ENCODE assay signal across 9 mouse cellular contexts in the genomic region with DNA sequence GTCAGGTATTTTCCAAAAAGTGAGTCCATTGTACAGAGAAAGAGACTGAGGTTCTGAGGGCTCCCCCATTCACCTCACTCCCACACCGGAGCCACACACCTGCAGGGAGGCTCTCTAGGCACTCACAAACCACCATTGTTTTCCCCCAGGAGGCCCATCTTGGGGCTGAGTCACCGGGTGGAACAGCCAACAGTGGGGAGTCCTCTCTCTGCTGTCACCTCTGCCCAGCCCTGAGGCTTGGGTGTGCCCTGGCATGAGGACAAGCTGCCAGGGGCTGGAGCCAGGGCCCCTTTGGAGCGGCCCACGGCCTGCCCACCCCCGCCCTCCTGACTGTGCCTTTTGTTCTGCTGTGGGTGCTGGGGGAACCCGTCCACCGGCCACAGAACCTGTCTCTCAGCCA. TPM values are rescaled to one million over a fixed set of nuclear protein-coding genes. Genes with fewer than 3 reads are reported as not detected.
A peak's percentile ranks its signal among the peaks of the same experiment; 100 is the strongest.
DNase-seq lines count a peak whose midpoint lies in the region; ATAC-seq and TF ChIP-seq lines count a peak whose summit lies in the region.
"Had no signal": no experiment of that assay in that cellular context is flagged by ENCODE, and none has a peak within 500 bp of the region (broad histone marks: within the 10 kb centered on the region; RNA-seq: fewer than 3 reads in every experiment).

No protein-coding gene starts in this region.

- no peaks in the 10 kb centered on the region for H3K9me3 ChIP-seq in lung, embryonic 14.5 days (ENCODE audit: low read depth, low read length)
- H3K9me3 ChIP-seq in MEL (replicated peaks; ENCODE audit: insufficient read depth, low read length): no peaks in the 10 kb centered on the region
- no peaks in the 10 kb centered on the region for H3K9me3 ChIP-seq in embryonic facial prominence, embryonic 10.5 days
- no peaks in the 10 kb centered on the region for H3K9me3 ChIP-seq in liver, embryonic 14.5 days (ENCODE audit: control insufficient read depth, low read length)

- no peaks in the 10 kb centered on the region for H3K27me3 ChIP-seq in lung, embryonic 14.5 days (ENCODE audit: insufficient read depth, low read length)
- H3K27me3 ChIP-seq in MEL (ENCODE audit: control insufficient read depth in 1 of 2, insufficient read depth in 2 of 2, low read length in 2 of 2): no peaks in the 10 kb centered on the region
- peaks cover 6% of the 10 kb centered on the region for H3K27me3 ChIP-seq in embryonic facial prominence, embryonic 10.5 days (replicated peaks; ENCODE audit: low read depth, poor library complexity, severe bottlenecking)
- no peaks in the 10 kb centered on the region for H3K27me3 ChIP-seq in liver, embryonic 14.5 days (ENCODE audit: control insufficient read depth, insufficient read depth, low read length)

- peak; percentile 32 for DNase-seq in lung, embryonic 14.5 days
- DNase-seq in lung, postnatal 14 days: no peak
- peak; percentile 72 for DNase-seq in MEL (ENCODE audit: low read depth, low spot score)
- no peak for DNase-seq in embryonic facial prominence, embryonic 10.5 days (ENCODE audit: low spot score)
- peak in 2 of 3 experiments; percentile 52 to 66 for DNase-seq in liver, embryonic 14.5 days (ENCODE audit: low read depth in 3 of 3, low spot score in 3 of 3)
- DNase-seq in natural killer cell, adult 2 months (ENCODE audit: low spot score in 2 of 2): no peak
- DNase-seq in left cerebral cortex, postnatal 36 days (ENCODE audit: low spot score in 2 of 2): no peak
- DNase-seq: cerebellum, adult 2 months; kidney, adult 18-20 months had no signal

- TF ChIP-seq EP300 in MEL (IDR thresholded peaks at IDR 0.05; ENCODE audit: low read depth in 1 of 2, low read length in 2 of 2): peak; percentile 36 to 58; a peak in 1 of 4 replicates
- no peak for TF ChIP-seq EP300 in liver, embryonic 14.5 days (IDR thresholded peaks at IDR 0.05; ENCODE audit: low read depth)

- TF ChIP-seq POLR2A in MEL (IDR thresholded peaks at IDR 0.05; ENCODE audit: control insufficient read depth in 1 of 2, insufficient read depth in 1 of 2, low read depth in 1 of 2, low read length in 2 of 2, poor library complexity in 1 of 2): no peak; a peak in 1 of 4 replicates

- no peak for ATAC-seq in lung, embryonic 14.5 days (ENCODE audit: insufficient read depth)
- peak; percentile 11 for ATAC-seq in liver, embryonic 14.5 days (ENCODE audit: insufficient read depth)

- peaks cover 10% of the 10 kb centered on the region; the same call in 1 of the 2 replicates for H3K4me1 ChIP-seq in lung, embryonic 14.5 days (ENCODE audit: insufficient read depth)
- H3K4me1 ChIP-seq in MEL (ENCODE audit: control insufficient read depth in 1 of 2, insufficient read depth in 2 of 2, low read length in 2 of 2): peaks cover 6 to 34% of the 10 kb centered on the region in 2 experiments; a peak in 3 of 4 replicates
- H3K4me1 ChIP-seq in embryonic facial prominence, embryonic 10.5 days: peaks cover 38% of the 10 kb centered on the region
- peaks cover 34 to 37% of the 10 kb centered on the region in 2 experiments for H3K4me1 ChIP-seq in liver, embryonic 14.5 days (replicated peaks; ENCODE audit: control insufficient read depth in 2 of 2, insufficient read depth in 2 of 2, low read length in 1 of 2)

- intact Hi-C loops in left cerebral cortex, postnatal 36 days (cut with DNase I): no loop called here

- H3K79me2 ChIP-seq in MEL (ENCODE audit: control insufficient read depth, insufficient read depth, low read length, poor library complexity): peaks cover 23% of the 10 kb centered on the region

- no peak overlapping the region for H3K9ac ChIP-seq in lung, embryonic 14.5 days
- H3K9ac ChIP-seq in MEL (ENCODE audit: control insufficient read depth, low read depth, low read length, poor library complexity, severe bottlenecking): peak overlapping the region; percentile 57
- peak overlapping the region; percentile 54 for H3K9ac ChIP-seq in liver, embryonic 14.5 days (replicated peaks)

- peaks cover 5% of the 10 kb centered on the region; the same call in 1 of the 2 replicates for H3K36me3 ChIP-seq in lung, embryonic 14.5 days (ENCODE audit: insufficient read depth)
- peaks cover 0 to 27% of the 10 kb centered on the region in 2 experiments; a peak in 2 of 4 replicates for H3K36me3 ChIP-seq in MEL (ENCODE audit: control insufficient read depth in 1 of 2, insufficient read depth in 2 of 2, low read length in 2 of 2)
- peaks cover 6% of the 10 kb centered on the region for H3K36me3 ChIP-seq in embryonic facial prominence, embryonic 10.5 days (replicated peaks)
- H3K36me3 ChIP-seq in liver, embryonic 14.5 days (replicated peaks; ENCODE audit: control insufficient read depth, insufficient read depth, low read depth): peaks cover under 1% of the 10 kb centered on the region

- TF ChIP-seq RAD21 in MEL (IDR thresholded peaks at IDR 0.05; ENCODE audit: low read depth, low read length): no peak

- H3K4me3 ChIP-seq in lung, embryonic 14.5 days (ENCODE audit: low read depth, low read length): no peak overlapping the region
- peak overlapping the region; percentile 4 to 25; a peak in 3 of 4 replicates for H3K4me3 ChIP-seq in MEL (ENCODE audit: control insufficient read depth in 1 of 2, insufficient read depth in 1 of 2, low read depth in 2 of 2, low read length in 2 of 2)
- peak overlapping the region; percentile 27; the same call in 1 of the 2 replicates for H3K4me3 ChIP-seq in embryonic facial prominence, embryonic 10.5 days
- no peak overlapping the region for H3K4me3 ChIP-seq in liver, embryonic 14.5 days (ENCODE audit: insufficient read depth in 1 of 2, low read depth in 2 of 2, low read length in 2 of 2)

- no peak for TF ChIP-seq CTCF in lung, embryonic 14.5 days (IDR thresholded peaks at IDR 0.05; ENCODE audit: low read depth)
- no peak for TF ChIP-seq CTCF in MEL (IDR thresholded peaks at IDR 0.05 in 2 of 3, conservative IDR thresholded peaks at IDR 0.05 in 1 of 3; ENCODE audit: control insufficient read depth in 1 of 3, insufficient read depth in 1 of 3, low read depth in 2 of 3, low read length in 3 of 3, poor library complexity in 1 of 3, severe bottlenecking in 1 of 3)
- TF ChIP-seq CTCF in liver, embryonic 14.5 days (IDR thresholded peaks at IDR 0.05; ENCODE audit: low read depth): no peak

- WGBS in lung, embryonic 14.5 days: 53% methylated on average over 7 of the region's 7 CpGs
- WGBS in embryonic facial prominence, embryonic 10.5 days: 42% methylated on average over 7 of the region's 7 CpGs
- WGBS in liver, embryonic 14.5 days (ENCODE audit: insufficient replicate concordance): 23% methylated on average over 7 of the region's 7 CpGs

- H3K27ac ChIP-seq in lung, embryonic 14.5 days (ENCODE audit: low read depth): peak overlapping the region; percentile 52
- H3K27ac ChIP-seq in MEL (ENCODE audit: control insufficient read depth, low read depth, low read length): peak overlapping the region; percentile 79
- H3K27ac ChIP-seq in embryonic facial prominence, embryonic 10.5 days (replicated peaks): peak overlapping the region; percentile 59
- peak overlapping the region; percentile 94 for H3K27ac ChIP-seq in liver, embryonic 14.5 days

- H3K4me2 ChIP-seq in lung, embryonic 14.5 days: peak overlapping the region; percentile 22; the same call in 1 of the 2 replicates
- H3K4me2 ChIP-seq in liver, embryonic 14.5 days (ENCODE audit: low read depth): peak overlapping the region; percentile 41

RNA-seq across cellular contexts. Expression of a gene that starts 2.3 kb away (rescaled TPM):
- polyA plus RNA-seq in lung, embryonic 14.5 days (2014; fragmentation: Nextera tagmentation; extraction: Ambion mirVana): 148 and 175 TPM in 2 replicates
- 113 and 125 TPM in 2 replicates for total RNA-seq in MEL (2012; rRNA removed)
- polyA plus RNA-seq in MEL (2012; ENCODE audit: insufficient read depth in 1 of 2, insufficient read length in 2 of 2, low read depth in 1 of 2, low replicate concordance in 2 of 2, missing spikeins in 1 of 2): 100 to 1,000 TPM in 1 of 2 experiments, not detected in 1; 258 TPM
- polyA plus RNA-seq in embryonic facial prominence, embryonic 10.5 days (2016; fragmentation: Nextera tagmentation; extraction: Ambion mirVana): 225 and 235 TPM in 2 replicates
- 54.7 and 74.7 TPM in 2 replicates for polyA plus RNA-seq in liver, embryonic 14.5 days (2012; rRNA removed)
- 41.9 and 55.4 TPM in 2 replicates for polyA plus RNA-seq in liver, embryonic 14.5 days (2014; fragmentation: Nextera tagmentation; extraction: Ambion mirVana)
- 10 to 100 TPM; 26.0 to 28.3 TPM for total RNA-seq in left cerebral cortex, postnatal 36 days (2021)

RNA-seq across cellular contexts. Expression of a gene that starts 29.1 kb away (rescaled TPM):
- polyA plus RNA-seq in lung, embryonic 14.5 days (2014; fragmentation: Nextera tagmentation; extraction: Ambion mirVana): 663 and 669 TPM in 2 replicates
- 879 and 935 TPM in 2 replicates for total RNA-seq in MEL (2012; rRNA removed)
- polyA plus RNA-seq in MEL (2012; ENCODE audit: insufficient read depth in 1 of 2, insufficient read length in 2 of 2, low read depth in 1 of 2, low replicate concordance in 2 of 2, missing spikeins in 1 of 2): 100 to 1,000 TPM in 1 of 2 experiments, not detected in 1; 481 TPM
- 615 and 629 TPM in 2 replicates for polyA plus RNA-seq in embryonic facial prominence, embryonic 10.5 days (2016; fragmentation: Nextera tagmentation; extraction: Ambion mirVana)
- 359 and 571 TPM in 2 replicates for polyA plus RNA-seq in liver, embryonic 14.5 days (2012; rRNA removed)
- polyA plus RNA-seq in liver, embryonic 14.5 days (2014; fragmentation: Nextera tagmentation; extraction: Ambion mirVana): 729 and 738 TPM in 2 replicates
- 100 to 1,000 TPM; 411 to 444 TPM for total RNA-seq in left cerebral cortex, postnatal 36 days (2021)

RNA-seq across cellular contexts. Expression of a gene that starts 36.4 kb away (rescaled TPM):
- 224 and 268 TPM in 2 replicates for polyA plus RNA-seq in lung, embryonic 14.5 days (2014; fragmentation: Nextera tagmentation; extraction: Ambion mirVana)
- total RNA-seq in MEL (2012; rRNA removed): 81.4 and 86.9 TPM in 2 replicates
- polyA plus RNA-seq in MEL (2012; ENCODE audit: insufficient read depth in 1 of 2, insufficient read length in 2 of 2, low read depth in 1 of 2, low replicate concordance in 2 of 2, missing spikeins in 1 of 2): 100 to 1,000 TPM in 1 of 2 experiments, not detected in 1; 289 TPM
- polyA plus RNA-seq in embryonic facial prominence, embryonic 10.5 days (2016; fragmentation: Nextera tagmentation; extraction: Ambion mirVana): 371 and 377 TPM in 2 replicates
- 66.7 and 79.5 TPM in 2 replicates for polyA plus RNA-seq in liver, embryonic 14.5 days (2012; rRNA removed)
- 43.7 and 44.3 TPM in 2 replicates for polyA plus RNA-seq in liver, embryonic 14.5 days (2014; fragmentation: Nextera tagmentation; extraction: Ambion mirVana)
- 100 to 1,000 TPM; 147 to 150 TPM for total RNA-seq in left cerebral cortex, postnatal 36 days (2021)

RNA-seq across cellular contexts. Expression of a gene that starts 48.3 kb away (rescaled TPM):
- polyA plus RNA-seq in lung, embryonic 14.5 days (2014; fragmentation: Nextera tagmentation; extraction: Ambion mirVana): 7.4 and 8.6 TPM in 2 replicates
- 14.1 and 15.6 TPM in 2 replicates for total RNA-seq in MEL (2012; rRNA removed)
- polyA plus RNA-seq in MEL (2012; ENCODE audit: insufficient read depth in 1 of 2, insufficient read length in 2 of 2, low read depth in 1 of 2, low replicate concordance in 2 of 2, missing spikeins in 1 of 2): 10 to 100 TPM in 1 of 2 experiments, not detected in 1; 18.8 TPM
- 6.4 and 7.1 TPM in 2 replicates for polyA plus RNA-seq in embryonic facial prominence, embryonic 10.5 days (2016; fragmentation: Nextera tagmentation; extraction: Ambion mirVana)
- polyA plus RNA-seq in liver, embryonic 14.5 days (2012; rRNA removed): 3.2 and 3.3 TPM in 2 replicates
- polyA plus RNA-seq in liver, embryonic 14.5 days (2014; fragmentation: Nextera tagmentation; extraction: Ambion mirVana): 0.55 and 1.1 TPM in 2 replicates
- total RNA-seq in left cerebral cortex, postnatal 36 days (2021): 10 to 100 TPM; 18.1 to 23.4 TPM

RNA-seq across cellular contexts. Expression of a gene that starts 58.9 kb away (rescaled TPM):
- polyA plus RNA-seq in lung, embryonic 14.5 days (2014; fragmentation: Nextera tagmentation; extraction: Ambion mirVana): not detected in 2 replicates
- total RNA-seq in MEL (2012; rRNA removed): not detected in 2 replicates
- polyA plus RNA-seq in MEL (2012; ENCODE audit: insufficient read depth in 1 of 2, insufficient read length in 2 of 2, low read depth in 1 of 2, low replicate concordance in 2 of 2, missing spikeins in 1 of 2): not detected
- polyA plus RNA-seq in embryonic facial prominence, embryonic 10.5 days (2016; fragmentation: Nextera tagmentation; extraction: Ambion mirVana): 0.17 and 0.58 TPM in 2 replicates
- 0.02 TPM in 2 replicates for polyA plus RNA-seq in liver, embryonic 14.5 days (2012; rRNA removed)
- polyA plus RNA-seq in liver, embryonic 14.5 days (2014; fragmentation: Nextera tagmentation; extraction: Ambion mirVana): not detected in 2 replicates
- total RNA-seq in left cerebral cortex, postnatal 36 days (2021): not detected

Comparison
In these comparisons a context has a peak if more than half of its experiments do, and no peak if none do; other contexts are left out.
1. DNase-seq: peak in lung, embryonic 14.5 days (single experiment), MEL (single experiment) and liver, embryonic 14.5 days (2 of 3); none in lung, postnatal 14 days (single experiment), embryonic facial prominence, embryonic 10.5 days (single experiment), natural killer cell, adult 2 months (0 of 2) and left cerebral cortex, postnatal 36 days (0 of 2).
2. H3K4me3 ChIP-seq: peak in MEL (2 of 2) and embryonic facial prominence, embryonic 10.5 days (single experiment); none in lung, embryonic 14.5 days (single experiment) and liver, embryonic 14.5 days (0 of 2).
3. Peak in every context shown above with its lines, with median percentiles within 50 percentile points of each other: H3K27ac ChIP-seq.